Mouse (Mus musculus) neural tube, embryonic 10.5 days (tissue): ENCODE results near the gene Olfr857.
"Not testable (repeated sequence)": the region's sequence is repeated elsewhere in the genome, so short reads cannot be mapped to it uniquely, and the experiment has no call there.

Experiments
- DNase-seq: peaks from one replicate; pipeline ENCODE4 v3.0.0-alpha.2; 2017; ENCODE audit warnings: low spot score; ENCODE audit errors: extremely low spot score

Olfr857 gene

DNA sequence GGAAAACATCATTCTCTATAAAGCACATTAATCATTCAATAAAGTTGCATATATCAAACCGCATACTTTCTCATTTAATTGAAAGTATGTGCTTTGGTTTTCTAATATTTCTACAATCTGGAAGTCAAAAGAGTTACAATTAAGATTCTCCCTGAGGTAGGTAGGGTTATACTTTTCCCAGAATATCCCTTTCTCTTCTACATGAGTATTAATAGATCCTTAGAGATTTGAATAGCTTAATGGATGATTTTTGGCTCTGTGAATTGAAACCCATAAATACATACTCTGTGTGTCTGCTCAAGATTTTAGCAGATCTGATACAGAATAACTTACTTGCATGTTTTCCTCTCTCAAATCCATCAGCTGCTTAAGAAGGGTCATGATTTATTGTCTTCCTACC, at the start of gene Olfr857:
TSS of gene Olfr857 (plus strand) at position 301 of the 400 bp plus-strand sequence.
- no peak for DNase-seq

DNA sequence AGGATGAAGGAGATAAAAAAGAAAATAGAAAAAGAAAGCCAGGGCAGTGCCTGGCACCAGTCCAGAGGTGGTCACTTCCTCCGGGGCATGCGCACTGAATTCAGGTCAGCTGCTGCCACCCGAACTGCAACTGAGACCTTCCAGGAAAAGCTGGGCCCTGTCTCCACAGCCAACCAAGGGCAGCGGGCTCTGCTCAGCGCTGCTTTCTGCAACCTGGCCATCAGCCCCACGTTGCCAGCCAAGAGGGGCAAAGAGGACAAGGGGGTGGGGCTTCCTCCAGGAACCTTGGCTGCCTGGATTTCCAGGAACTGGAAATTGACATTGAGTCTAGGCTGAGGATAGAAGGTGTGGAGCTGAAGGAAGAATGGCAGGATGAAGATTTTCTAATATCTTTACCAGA, 19.0 kb upstream of the Olfr857 start:
- DNase-seq = no peak

DNA sequence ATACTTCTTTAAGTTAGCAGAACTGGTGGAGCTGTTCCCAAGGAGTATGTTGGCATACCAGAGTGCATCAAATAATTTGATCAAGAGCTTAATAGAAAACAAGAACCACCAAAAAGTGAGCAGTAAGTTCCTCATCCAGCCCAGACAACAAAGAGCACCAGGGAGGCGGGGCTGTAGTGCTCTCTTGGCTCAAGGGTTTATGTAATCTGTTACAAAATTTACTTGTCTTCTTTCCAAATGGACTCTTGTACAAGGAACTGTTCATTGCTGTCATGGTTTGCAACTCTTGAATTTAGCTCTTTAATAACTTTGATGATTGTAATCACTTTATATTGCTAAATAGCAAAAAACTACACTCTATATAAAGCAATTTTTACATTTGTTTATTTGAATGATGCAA, 17.8 kb upstream of the Olfr857 start:
- DNase-seq = no peak

DNA sequence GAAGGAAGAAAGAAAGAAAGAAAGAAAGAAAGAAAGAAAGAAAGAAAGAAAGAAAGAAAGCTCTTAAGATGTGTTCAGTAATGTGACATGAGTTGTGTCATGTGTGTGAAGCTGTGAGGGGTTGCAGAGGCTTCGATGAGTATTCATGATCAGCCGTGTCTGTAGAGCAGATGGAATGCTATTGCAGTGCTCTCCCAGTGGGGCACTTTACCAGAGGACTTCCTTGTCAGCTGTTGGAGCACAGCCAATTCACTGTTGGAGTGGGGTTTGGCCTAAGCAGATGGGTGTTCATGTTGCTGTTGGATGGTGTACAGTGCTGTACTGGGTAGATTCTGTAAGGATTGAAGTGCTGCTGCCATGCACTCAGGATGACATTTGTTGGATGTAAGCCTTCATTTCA, 16.8 kb upstream of the Olfr857 start:
- DNase-seq = no peak

DNA sequence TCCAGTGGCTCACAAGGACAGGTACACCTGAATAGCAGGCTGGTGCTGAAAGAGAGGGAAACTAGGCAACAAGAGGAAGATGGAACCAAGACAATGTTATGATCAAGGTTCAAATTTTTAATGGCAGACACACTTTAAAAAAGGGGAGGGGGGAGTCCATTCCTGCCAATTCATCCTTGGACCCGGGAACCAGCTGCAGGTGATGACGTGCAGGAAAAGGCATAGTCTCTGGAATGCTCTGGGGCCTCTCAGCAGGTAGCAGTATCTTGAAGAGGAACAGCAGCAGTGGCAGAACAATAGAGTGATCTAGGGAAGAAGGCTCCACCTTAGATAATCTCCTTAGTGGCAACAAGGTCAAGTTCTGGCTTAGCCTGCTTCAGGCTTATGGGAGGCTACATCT, 14.9 kb upstream of the Olfr857 start:
- DNase-seq = not testable (repeated sequence)

DNA sequence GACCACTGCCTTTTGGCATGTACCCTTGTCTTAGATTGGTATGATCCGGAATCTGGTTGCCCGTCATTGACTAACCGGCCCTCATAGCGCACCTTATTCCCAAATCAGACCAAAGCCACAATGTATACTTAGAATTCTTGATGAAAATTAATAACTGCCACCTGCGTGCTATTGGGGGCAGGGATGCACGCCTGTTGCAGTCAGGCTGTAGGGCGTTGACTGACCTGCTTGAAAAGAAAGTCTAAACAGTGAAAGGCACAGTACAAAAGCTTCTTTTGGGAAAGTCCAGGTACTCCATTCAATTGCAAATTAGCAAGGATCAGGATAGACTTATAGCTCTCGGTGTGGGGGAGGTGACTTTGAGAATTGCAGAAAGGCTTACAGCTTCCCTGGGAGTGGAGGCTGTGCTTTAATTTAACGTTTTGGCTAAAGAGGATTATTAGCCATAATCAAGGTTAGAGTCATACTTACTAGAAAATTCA, 14.3 kb upstream of the Olfr857 start:
- not testable (repeated sequence) for DNase-seq

DNA sequence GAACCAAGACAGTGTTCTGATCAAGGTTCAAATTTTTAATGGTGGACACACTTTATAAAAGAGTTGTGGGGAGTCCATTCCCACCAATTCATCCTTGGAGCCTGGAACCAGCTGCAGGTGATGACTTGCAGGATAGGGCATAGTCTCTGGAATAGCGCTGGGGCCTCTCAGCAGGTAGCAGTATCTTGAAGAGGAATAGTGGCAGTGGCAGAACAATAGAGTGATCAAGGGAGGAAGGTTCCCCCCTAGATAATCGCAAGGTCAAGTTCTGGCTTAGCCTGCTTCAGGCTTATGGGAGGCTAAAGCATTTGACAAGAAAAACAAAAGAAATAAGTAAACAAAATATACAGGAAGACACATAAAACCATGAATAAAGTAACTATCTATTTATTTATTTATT, 4.7 kb upstream of the Olfr857 start:
- not testable (repeated sequence) for DNase-seq
